Mouse (Mus musculus): ENCODE results near the gene Mfsd12. TPM values are rescaled to one million over a fixed set of nuclear protein-coding genes. Genes with fewer than 3 reads are reported as not detected.

Gene Mfsd12
- polyA plus RNA-seq, 1 experiment from 2014 or later = 7.8 TPM

GRCm38 (mm10) chr10:81408871-81409291 lies 51.6 kb downstream of the Mfsd12 start:
- H3K36me3 ChIP-seq (replicated peaks; ENCODE audit: control insufficient read depth, insufficient read depth) = peaks cover 46% of the 10 kb centered on the region
- WGBS = 20% methylated on average over 9 of the region's 9 CpGs
- no peak overlapping the region for H3K27ac ChIP-seq
- H3K9ac ChIP-seq = no peak overlapping the region
- no peak overlapping the region for H3K4me3 ChIP-seq (replicated peaks; ENCODE audit: low read length)
- no peak overlapping the region for H3K4me2 ChIP-seq (replicated peaks)
- H3K27me3 ChIP-seq (ENCODE audit: control insufficient read depth, insufficient read depth, low read length) = peaks cover 15% of the 10 kb centered on the region; the same call in 1 of the 2 replicates
- peaks cover 40% of the 10 kb centered on the region for H3K4me1 ChIP-seq (replicated peaks; ENCODE audit: control insufficient read depth, insufficient read depth, low read length)
- DNase-seq (ENCODE audit: low spot score) = no peak
- no peaks in the 10 kb centered on the region for H3K9me3 ChIP-seq (ENCODE audit: control insufficient read depth, low read length)
- no peak for ATAC-seq (ENCODE audit: low FRiP score)

- WGBS = 13% methylated on average over 8 of the region's 8 CpGs
- Histone ChIP-seq H3K27ac (no peak overlapping the region), H3K4me3 (replicated peaks; ENCODE audit: low read length) (no peak overlapping the region), H3K9me3 (ENCODE audit: control insufficient read depth, low read length) (no peaks in the 10 kb centered on the region), H3K36me3 (replicated peaks; ENCODE audit: control insufficient read depth, insufficient read depth) (peaks cover 41% of the 10 kb centered on the region), H3K27me3 (ENCODE audit: control insufficient read depth, insufficient read depth, low read length) (peaks cover 15% of the 10 kb centered on the region; the same call in 1 of the 2 replicates), H3K4me2 (replicated peaks) (0 out of 2 replicates have a peak overlapping the region, but pooled peaks have one; percentile 4), H3K9ac (no peak overlapping the region), H3K4me1 (replicated peaks; ENCODE audit: control insufficient read depth, insufficient read depth, low read length) (peaks cover 45% of the 10 kb centered on the region)
- no peak for DNase-seq (ENCODE audit: low spot score)
- no peak for ATAC-seq (ENCODE audit: low FRiP score)
Measured at GRCm38 (mm10) chr10:81409330-81409729, 52.0 kb downstream of the Mfsd12 start.

- ATAC-seq (ENCODE audit: low FRiP score) (no peak), DNase-seq (ENCODE audit: low spot score) (no peak)
- Histone ChIP-seq H3K4me2 (replicated peaks) (no peak overlapping the region), H3K27me3 (ENCODE audit: control insufficient read depth, insufficient read depth, low read length) (peaks cover 15% of the 10 kb centered on the region; the same call in 1 of the 2 replicates), H3K4me3 (replicated peaks; ENCODE audit: low read length) (no peak overlapping the region), H3K4me1 (replicated peaks; ENCODE audit: control insufficient read depth, insufficient read depth, low read length) (peaks cover 46% of the 10 kb centered on the region), H3K27ac (no peak overlapping the region), H3K9ac (no peak overlapping the region; the same call in 1 of the 2 replicates), H3K9me3 (ENCODE audit: control insufficient read depth, low read length) (no peaks in the 10 kb centered on the region), H3K36me3 (replicated peaks; ENCODE audit: control insufficient read depth, insufficient read depth) (peaks cover 31% of the 10 kb centered on the region)
- 76% methylated on average over 4 of the region's 4 CpGs for WGBS
Measured at GRCm38 (mm10) chr10:81410350-81410749, 53.1 kb downstream of the Mfsd12 start.

GRCm38 (mm10) chr10:81410981-81411380 lies 53.7 kb downstream of the Mfsd12 start:
- peaks cover 25% of the 10 kb centered on the region for H3K36me3 ChIP-seq (replicated peaks; ENCODE audit: control insufficient read depth, insufficient read depth)
- H3K4me3 ChIP-seq (replicated peaks; ENCODE audit: low read length) = no peak overlapping the region
- H3K9me3 ChIP-seq (ENCODE audit: control insufficient read depth, low read length) = no peaks in the 10 kb centered on the region
- peaks cover 15% of the 10 kb centered on the region; the same call in 1 of the 2 replicates for H3K27me3 ChIP-seq (ENCODE audit: control insufficient read depth, insufficient read depth, low read length)
- no peak for ATAC-seq (ENCODE audit: low FRiP score)
- no peak overlapping the region for H3K4me2 ChIP-seq (replicated peaks)
- peaks cover 46% of the 10 kb centered on the region for H3K4me1 ChIP-seq (replicated peaks; ENCODE audit: control insufficient read depth, insufficient read depth, low read length)
- peak overlapping the region; percentile 64; the same call in 1 of the 2 replicates for H3K27ac ChIP-seq
- H3K9ac ChIP-seq = no peak overlapping the region
- no peak for DNase-seq (ENCODE audit: low spot score)
- WGBS = 69% methylated on average over 9 of the region's 9 CpGs

- Histone ChIP-seq H3K4me3 (replicated peaks; ENCODE audit: low read length) (no peak overlapping the region), H3K36me3 (replicated peaks; ENCODE audit: control insufficient read depth, insufficient read depth) (peaks cover 17% of the 10 kb centered on the region), H3K4me2 (replicated peaks) (no peak overlapping the region), H3K4me1 (replicated peaks; ENCODE audit: control insufficient read depth, insufficient read depth, low read length) (peaks cover 42% of the 10 kb centered on the region), H3K27me3 (ENCODE audit: control insufficient read depth, insufficient read depth, low read length) (peaks cover 15% of the 10 kb centered on the region; the same call in 1 of the 2 replicates), H3K27ac (peak overlapping the region; percentile 64), H3K9me3 (ENCODE audit: control insufficient read depth, low read length) (no peaks in the 10 kb centered on the region), H3K9ac (no peak overlapping the region)
- 40% methylated on average over 16 of the region's 18 CpGs for WGBS
- DNase-seq (ENCODE audit: low spot score) (peak; percentile 60), ATAC-seq (ENCODE audit: low FRiP score) (0 out of 2 replicates have a peak, but pooled peaks have one; percentile 16)
Measured at GRCm38 (mm10) chr10:81411471-81412400, 54.4 kb downstream of the Mfsd12 start.

DNA sequence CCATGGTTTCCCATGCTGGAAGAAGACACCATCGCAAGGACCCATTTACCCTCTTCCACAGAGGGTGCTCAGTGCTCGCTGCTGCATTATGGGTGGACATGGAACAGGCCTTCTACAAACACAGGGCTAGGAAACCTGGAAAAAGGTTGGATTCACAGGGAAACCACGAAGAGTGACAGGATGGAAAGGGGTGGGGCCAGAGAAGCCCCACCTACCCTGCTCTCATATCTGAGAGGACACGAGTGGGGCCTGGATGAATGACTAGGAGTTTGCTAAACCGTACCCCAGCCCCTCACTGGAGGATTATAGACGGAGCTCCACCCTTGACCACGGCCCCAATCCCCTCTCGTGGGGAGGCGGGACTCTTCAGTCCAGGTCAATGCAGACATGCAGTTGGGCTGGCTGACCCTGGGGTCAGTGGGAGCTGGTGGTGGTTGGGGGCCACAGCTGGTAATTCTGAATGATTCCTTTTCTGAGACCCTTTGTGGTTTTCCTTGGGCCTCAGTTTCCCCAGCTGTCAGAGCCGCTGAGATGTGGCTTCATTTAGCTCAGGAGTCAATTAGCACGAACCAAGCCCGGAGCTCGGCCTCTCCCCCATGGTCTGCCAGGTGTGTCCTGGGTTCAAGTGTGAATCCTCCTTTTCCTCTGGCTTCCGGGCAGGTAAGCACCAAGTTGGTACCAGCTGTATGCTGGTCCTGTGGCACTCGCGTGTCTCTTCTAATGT lies 55.5 kb downstream of the Mfsd12 start:
- Histone ChIP-seq H3K4me2 (replicated peaks) (no peak overlapping the region), H3K9ac (no peak overlapping the region), H3K36me3 (replicated peaks; ENCODE audit: control insufficient read depth, insufficient read depth) (peaks cover 8% of the 10 kb centered on the region), H3K4me1 (replicated peaks; ENCODE audit: control insufficient read depth, insufficient read depth, low read length) (peaks cover 37% of the 10 kb centered on the region), H3K27me3 (ENCODE audit: control insufficient read depth, insufficient read depth, low read length) (peaks cover 13% of the 10 kb centered on the region; the same call in 1 of the 2 replicates), H3K4me3 (replicated peaks; ENCODE audit: low read length) (no peak overlapping the region), H3K9me3 (ENCODE audit: control insufficient read depth, low read length) (no peaks in the 10 kb centered on the region), H3K27ac (0 out of 2 replicates have a peak overlapping the region, but pooled peaks have one; percentile 64)
- ATAC-seq (ENCODE audit: low FRiP score) (no peak), DNase-seq (ENCODE audit: low spot score) (no peak)
- WGBS = 78% methylated on average over 16 of the region's 16 CpGs

DNA sequence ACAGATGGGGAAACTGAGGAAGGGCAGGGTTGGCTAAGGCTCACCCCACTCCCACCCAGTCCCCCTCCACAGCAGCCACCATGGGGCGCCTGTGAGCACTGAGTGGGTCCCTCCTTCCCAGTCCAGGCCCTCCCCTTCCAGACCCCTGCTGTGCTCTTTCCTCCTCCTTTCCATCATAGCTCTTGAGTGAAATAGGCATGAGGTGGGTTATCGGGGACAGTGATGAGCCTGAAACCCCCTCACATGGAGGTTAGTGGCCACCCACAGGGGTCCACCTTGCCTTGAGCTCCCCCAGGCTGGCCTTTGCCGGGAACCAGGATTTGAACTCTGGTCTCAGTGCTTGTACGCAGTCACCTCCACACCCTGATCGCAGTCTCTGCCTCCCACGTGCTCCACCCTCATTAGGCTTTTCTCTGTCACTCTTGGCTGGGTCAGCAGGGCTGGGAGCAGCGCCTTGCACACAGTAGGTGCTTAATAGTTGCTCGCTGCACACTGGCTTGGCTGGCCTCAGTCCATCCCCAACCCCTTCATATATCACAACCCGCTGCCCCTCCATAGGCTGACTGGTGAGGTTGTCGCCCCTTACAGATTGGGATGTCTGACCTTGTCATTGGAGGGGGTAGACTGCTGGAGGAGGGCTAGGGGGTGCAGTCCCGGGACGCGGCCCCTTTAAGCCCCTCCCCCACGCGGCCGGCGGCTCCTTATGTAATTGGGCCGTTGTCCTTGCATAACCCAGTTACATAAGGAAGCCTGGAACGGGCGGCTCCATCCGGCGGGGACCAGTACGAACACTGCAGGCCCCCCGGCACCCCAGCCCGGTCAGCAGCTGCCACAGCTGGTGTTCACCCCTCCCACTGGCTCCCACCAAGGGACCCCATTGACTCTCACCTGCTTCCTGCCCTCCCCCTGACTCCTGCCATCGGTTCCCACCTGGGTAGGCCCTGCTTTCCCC lies 56.3 kb downstream of the Mfsd12 start:
- Histone ChIP-seq H3K9me3 (ENCODE audit: control insufficient read depth, low read length) (no peaks in the 10 kb centered on the region), H3K4me3 (replicated peaks; ENCODE audit: low read length) (no peak overlapping the region), H3K4me2 (replicated peaks) (peak overlapping the region; percentile 29), H3K27ac (no peak overlapping the region), H3K9ac (no peak overlapping the region), H3K4me1 (replicated peaks; ENCODE audit: control insufficient read depth, insufficient read depth, low read length) (peaks cover 37% of the 10 kb centered on the region), H3K27me3 (ENCODE audit: control insufficient read depth, insufficient read depth, low read length) (peaks cover 4% of the 10 kb centered on the region; the same call in 1 of the 2 replicates), H3K36me3 (replicated peaks; ENCODE audit: control insufficient read depth, insufficient read depth) (no peaks in the 10 kb centered on the region; the same call in 1 of the 2 replicates)
- no peak for DNase-seq (ENCODE audit: low spot score)
- 34% methylated on average over 19 of the region's 26 CpGs for WGBS
- ATAC-seq (ENCODE audit: low FRiP score) = no peak

DNA sequence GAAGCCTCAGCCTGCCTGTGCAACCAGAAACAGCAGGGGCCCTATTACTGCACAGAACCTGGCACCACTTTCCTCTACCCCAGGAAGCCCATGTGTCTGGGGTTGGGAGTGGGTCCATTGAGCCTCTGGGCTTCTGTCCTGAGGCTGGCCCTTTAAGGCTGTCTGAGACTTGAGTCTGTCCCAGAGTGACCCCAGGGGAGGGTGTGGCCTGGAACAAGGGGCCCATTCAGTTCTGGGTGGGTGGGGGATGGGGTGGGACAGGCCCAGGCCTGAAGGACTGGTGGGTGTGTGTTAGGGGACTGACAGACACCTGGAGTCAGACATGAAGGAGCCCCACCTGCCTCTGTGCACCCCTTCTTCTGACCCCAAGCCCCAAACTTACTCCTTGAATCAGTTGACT lies 57.4 kb downstream of the Mfsd12 start:
- no peak overlapping the region for H3K4me3 ChIP-seq (replicated peaks; ENCODE audit: low read length)
- peaks cover 5% of the 10 kb centered on the region; the same call in 1 of the 2 replicates for H3K36me3 ChIP-seq (replicated peaks; ENCODE audit: control insufficient read depth, insufficient read depth)
- ATAC-seq (ENCODE audit: low FRiP score) (no peak), DNase-seq (ENCODE audit: low spot score) (no peak)
- no peaks in the 10 kb centered on the region for H3K9me3 ChIP-seq (ENCODE audit: control insufficient read depth, low read length)
- H3K4me1 ChIP-seq (replicated peaks; ENCODE audit: control insufficient read depth, insufficient read depth, low read length) = peaks cover 41% of the 10 kb centered on the region
- no peak overlapping the region for H3K9ac ChIP-seq
- H3K4me2 ChIP-seq (replicated peaks) = no peak overlapping the region
- H3K27ac ChIP-seq = no peak overlapping the region; the same call in 1 of the 2 replicates
- no peaks in the 10 kb centered on the region for H3K27me3 ChIP-seq (ENCODE audit: control insufficient read depth, insufficient read depth, low read length)

All from hindbrain, embryonic 14.5 days (tissue).